Mouse (Mus musculus): ENCODE data around the gene Fam172a. TPM values are rescaled to one million over a fixed set of nuclear protein-coding genes. Genes with fewer than 3 reads are reported as not detected.

The Fam172a gene
- total RNA-seq, 2 experiments from 2014 or later: 19.3 to 40.4 TPM

DNA sequence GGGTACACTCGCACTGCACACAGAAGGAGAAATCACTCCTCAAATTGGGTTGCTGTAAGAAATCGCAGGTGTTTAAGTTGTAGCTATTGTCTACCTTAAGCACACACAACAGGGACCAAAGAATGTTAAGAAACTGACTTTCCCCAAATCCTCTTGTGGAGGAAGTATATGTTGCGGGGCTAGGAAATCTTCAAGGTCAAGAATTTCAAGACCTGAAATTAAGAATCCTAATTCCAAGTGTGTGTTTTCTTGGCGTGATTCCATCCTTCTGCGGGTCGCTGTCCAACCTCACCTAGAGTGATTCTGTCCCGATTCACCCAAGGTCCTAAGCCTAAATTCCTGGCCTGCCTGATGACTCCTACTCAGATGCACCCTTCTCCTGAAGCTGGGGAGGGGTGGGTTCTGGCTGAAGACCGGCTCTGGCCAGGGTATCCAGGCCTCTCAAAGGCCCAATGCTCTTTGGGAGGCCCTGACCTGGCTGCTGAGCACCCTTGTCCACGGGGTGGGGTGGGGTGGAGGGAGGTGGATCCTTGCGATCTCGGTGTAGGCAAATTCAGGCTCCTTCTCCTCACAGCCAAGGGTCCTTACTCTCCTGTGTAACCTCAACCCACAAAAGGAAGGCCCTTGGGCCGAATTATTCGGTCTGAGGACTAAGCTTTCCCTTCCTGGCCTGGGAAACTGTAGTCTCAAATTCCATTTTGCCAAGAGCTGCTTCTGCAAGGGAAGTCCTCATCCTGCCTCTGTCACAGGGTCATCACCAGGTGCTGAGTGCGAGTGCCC is 509.6 kb downstream of the Fam172a start:
- no peak for ATAC-seq (ENCODE audit: poor library complexity, severe bottlenecking)

DNA sequence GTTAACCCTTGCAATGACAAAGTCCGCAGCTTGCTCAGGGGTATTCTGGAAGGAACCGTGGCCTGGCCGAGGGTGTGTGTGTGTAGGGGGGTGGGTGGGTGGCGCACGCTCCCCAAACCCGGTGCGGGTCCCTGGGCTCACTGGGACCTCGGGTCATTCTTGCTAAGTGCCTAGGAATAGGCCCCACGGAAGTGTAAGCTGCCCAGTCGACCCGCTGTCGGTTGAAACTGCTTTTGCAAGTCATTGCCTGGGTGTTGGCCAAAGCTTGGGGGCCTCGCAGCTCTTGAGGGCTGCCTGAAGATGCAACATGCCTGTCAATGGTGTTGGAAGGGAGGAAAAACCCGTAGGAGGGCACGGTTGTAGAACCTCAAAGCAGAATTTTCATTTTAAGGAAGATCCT is 510.3 kb downstream of the Fam172a start:
- ATAC-seq (ENCODE audit: poor library complexity, severe bottlenecking): no peak

DNA sequence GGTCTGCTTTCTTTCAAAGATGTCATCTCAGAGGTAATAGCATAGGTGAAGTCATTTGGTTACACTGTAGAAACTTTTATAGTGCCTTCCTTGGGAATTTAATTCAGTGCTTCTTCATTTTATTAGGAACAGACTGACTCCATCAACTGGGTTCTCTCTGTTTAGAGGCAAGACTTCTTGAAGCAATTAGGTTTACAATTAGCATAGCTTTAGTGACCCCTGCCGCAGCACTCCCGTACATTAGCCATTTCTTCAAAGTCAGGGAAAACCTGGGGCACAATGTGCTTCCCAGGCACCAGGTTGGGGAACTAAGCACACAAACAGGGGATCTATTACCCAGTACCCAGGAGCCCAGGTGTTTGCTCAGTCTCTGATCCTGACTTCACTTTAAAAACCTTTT is 511.3 kb downstream of the Fam172a start:
- ATAC-seq (ENCODE audit: poor library complexity, severe bottlenecking): no peak

DNA sequence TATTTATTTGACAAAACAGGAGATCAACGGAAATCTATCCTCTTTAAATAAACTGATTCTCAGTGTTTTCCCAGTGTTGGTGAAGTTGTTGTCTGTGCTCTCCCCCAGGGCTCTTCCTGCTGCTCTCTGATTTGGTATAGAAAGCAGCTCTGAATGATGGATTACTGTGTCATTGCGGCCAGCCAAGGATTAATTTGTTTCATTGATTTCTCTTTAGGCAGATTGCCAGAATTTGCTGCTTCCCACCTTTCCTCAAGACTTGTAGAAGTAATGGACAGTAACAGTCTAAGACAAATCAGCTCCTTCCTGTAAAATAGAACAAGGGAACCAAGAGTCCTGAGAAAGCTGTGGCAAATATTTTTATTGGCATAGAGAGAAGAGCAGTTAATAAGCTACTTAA is 513.4 kb downstream of the Fam172a start:
- ATAC-seq (ENCODE audit: poor library complexity, severe bottlenecking): no peak
